Mouse (Mus musculus): ENCODE results near the gene Trim69.

- TF ChIP-seq CTCF (IDR thresholded peaks at IDR 0.05; ENCODE audit: low read depth) (no peak), EP300 (IDR thresholded peaks at IDR 0.05; ENCODE audit: low read depth) (no peak)
Measured at GRCm38 (mm10) chr2:122157561-122157960, 2.9 kb upstream of the Trim69 start.
